Mouse (Mus musculus): ENCODE measurements around the gene Lca5.

DNA sequence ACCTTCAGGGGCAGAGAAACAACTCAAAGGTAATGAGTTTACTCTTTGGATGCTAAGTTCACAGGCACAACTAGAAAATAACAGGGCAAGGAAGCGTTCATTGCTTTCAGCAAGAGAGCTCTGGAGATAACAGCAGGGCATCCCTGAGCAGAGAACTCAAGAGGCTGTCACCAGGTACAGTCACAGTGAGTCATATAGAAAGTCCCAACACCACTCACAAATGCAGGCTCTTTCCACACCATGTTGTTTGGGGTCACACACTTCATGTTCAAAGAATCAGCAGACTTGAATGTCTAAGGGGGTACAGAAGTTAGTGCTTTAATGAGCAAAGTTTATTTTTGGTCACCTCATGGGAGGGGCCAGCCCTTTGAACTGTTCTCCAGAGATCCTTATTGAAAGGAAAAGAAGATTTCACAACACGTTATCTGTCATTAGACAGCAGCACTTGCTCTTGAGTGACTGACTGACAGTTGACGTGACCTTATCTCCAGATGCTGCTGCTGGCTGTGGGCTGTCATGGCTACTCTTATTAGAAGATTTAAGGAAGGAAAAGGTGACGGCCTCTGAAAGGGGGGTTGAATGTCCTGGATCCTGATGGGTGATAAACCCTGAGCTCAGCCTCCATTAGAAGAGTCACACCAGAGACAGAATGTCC is 65.3 kb downstream of the Lca5 start:
- TF ChIP-seq CTCF (IDR thresholded peaks at IDR 0.05; ENCODE audit: insufficient read depth, low read depth, low read length) (no peak), POLR2A (IDR thresholded peaks at IDR 0.05; ENCODE audit: insufficient read depth, low read depth, low read length) (no peak)

Data from olfactory bulb, adult 2 months (tissue).